Mouse (Mus musculus) kidney, adult 11 months (tissue): Measurements from ENCODE around the gene Chst15.

Experiments used
- DNase-seq: peaks from one replicate; pipeline ENCODE4 v3.0.0; 2022

Chst15 gene

GRCm38 (mm10) chr7:132260632-132261031 is 56.4 kb downstream of the Chst15 start:
- DNase-seq: no peak

DNA sequence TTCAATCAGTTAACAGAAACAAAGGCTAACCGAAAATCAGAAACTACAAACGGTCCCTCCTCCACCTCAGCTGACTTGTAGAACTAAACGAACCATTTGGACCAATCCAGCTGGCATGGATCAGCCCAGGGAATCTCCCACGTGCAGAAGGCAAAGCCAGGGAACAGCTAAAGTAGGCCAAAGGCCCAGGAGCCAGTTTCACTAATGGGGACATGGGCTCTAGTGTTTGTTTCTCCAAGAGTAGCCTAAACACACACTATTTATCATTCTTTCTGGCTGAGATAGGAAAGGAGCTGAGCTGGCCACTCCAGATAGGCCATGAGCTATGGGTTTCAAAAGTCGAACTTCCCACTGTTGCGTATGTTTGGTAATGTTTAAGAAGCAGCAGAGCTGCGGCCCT is 58.2 kb downstream of the Chst15 start:
- DNase-seq: peak; percentile 22

DNA sequence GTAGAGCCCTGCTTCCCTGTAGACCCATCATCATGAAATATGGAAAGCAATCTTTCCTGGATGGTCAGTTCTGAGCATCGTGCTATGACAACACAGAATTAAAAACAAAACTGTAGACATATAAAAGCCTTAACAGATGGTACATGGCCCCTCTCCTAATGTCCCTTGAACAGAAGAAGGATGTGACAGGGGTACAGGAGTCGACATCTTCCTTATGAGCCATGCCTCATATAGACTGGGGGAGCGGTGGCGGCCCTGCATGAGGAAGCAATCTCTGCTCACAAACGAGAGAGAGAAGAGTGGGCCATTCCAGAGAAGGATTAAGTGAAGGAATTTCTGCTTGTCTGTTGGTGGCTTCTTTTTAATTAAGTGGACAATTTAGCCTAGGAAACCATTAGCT is 58.8 kb downstream of the Chst15 start:
- no peak for DNase-seq

GRCm38 (mm10) chr7:132253513-132253912 is 63.5 kb downstream of the Chst15 start:
- no peak for DNase-seq

DNA sequence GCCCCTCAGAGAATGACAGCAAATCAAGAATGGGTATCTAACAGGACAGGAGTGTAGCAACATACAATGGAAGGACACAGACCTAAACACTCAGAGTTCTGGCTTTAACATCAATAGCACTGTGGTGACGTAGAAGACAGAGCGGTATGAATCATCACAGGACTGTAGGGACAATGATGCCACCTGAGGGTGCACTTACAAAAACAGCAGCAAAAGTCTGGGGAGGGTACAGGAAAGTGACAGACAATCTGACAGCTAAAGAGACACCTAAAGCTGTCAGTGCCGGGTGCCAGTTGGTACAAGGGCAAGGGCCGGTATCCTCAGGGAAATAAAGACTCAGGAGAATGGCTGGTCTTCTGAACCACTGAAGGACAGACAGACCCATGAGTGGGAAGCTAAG is 64.0 kb downstream of the Chst15 start:
- no peak for DNase-seq

DNA sequence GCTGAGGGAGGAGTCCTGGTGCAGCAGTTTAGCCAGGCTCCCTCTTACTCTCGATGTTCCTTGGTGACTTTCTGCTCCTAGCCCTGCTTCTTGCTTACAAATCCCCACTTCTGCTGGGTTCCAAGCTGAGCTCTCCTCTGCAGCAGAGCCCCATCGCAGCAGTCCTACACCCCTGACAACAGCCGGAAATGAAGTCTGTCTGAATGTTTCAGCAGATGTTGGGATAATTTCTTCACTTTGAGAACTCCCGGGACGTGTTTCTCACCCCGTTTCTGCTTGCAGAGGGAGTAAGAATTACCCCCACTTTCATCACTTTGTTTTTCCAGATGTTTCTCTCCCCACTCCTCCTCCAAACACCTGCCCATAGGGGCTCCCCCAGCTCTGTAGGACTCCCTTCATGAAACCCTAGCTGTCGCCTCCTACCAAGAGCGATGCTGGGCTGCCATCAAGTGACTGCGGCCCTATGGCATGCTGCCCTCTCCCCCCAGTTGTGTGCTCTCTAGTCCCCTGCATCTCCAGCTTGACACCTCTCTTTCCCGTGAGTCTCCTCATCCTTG is 67.4 kb downstream of the Chst15 start:
- DNase-seq: no peak

GRCm38 (mm10) chr7:132247567-132247966 is 69.5 kb downstream of the Chst15 start:
- no peak for DNase-seq

DNA sequence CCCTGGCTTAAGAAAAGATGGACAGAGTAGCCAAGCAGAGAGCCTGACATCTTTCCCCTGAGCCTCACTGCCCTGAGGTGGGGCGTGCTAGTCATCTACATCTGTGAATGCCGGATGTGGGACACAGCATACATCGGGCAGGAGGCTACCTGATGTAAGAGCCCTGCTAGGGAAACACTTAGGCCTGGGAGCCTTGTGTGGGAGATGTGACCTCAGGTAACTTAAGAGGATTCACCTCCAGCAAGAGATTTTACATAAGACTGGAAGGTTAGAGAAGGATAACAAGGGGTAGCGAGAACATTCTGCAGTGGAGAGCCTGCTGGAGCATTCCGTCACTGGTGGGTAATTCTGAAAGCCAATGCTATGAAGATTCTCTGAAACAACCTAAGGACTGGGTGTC is 69.9 kb downstream of the Chst15 start:
- DNase-seq: no peak

- DNase-seq: peak; percentile 57
Observed at GRCm38 (mm10) chr7:132245730-132246129, 71.3 kb downstream of the Chst15 start.

DNA sequence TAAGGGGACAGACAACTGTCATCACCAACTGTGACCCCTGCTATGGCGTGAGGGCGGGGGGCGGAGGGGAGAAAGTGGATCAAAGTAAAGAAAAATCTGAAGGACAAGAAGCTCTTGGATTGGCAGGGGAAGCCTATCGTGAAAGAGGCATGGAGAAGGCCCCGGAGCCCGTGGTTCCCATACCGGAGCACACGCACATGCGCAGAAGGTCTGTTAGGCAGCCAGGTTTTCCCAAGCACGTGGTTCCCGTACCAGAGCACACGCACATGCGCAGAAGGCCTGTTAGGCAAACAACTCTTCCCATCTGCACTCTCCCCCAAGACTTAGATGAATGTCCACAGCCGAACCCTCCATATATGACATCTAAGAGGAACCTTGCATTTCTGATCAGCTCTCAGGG is 72.4 kb downstream of the Chst15 start:
- DNase-seq: no peak

DNA sequence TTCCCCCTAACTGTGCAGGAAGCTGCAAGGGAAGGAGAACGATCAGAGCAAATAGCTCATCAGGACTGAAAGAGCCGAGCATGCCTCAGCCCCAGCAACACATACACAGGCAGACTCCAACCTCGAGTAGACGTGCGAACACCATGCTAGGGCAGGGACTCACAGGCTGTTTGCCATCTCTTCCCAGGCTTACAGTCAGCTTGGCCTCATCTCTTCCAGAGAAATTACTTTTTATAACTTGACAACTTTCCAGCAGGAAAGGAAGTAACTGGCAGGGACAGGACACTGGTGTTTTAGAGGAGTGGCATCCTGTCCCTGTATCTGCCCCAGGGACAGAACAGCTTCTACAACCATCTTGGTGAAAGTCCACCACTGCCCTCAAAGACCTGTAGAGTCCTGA is 73.8 kb downstream of the Chst15 start:
- DNase-seq: no peak

DNA sequence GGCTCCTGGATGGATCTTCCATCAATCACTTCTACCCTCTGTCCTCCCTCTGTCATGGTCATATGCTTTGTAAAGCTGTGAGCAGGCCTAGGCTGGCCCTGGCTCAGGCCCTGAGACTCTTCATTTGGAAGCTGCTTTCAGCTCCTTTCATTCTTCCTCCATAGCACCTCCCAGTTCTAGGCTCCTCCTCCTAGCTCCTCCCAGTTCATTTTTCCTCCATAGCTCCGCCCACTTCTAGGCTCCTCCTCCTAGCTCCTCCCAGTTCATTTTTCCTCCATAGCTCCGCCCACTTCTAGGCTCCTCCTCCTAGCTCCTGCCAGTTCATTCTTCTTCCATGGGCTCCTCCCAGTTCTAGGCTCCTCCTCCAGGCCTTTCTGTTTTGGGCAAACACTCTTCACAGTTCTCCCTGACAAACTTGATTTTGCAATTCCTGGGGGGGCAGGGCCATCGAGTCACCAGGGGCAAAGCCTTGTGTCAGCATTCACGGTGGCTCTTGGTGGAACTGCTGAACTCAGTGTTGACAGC is 74.3 kb downstream of the Chst15 start:
- DNase-seq: peak; percentile 10

DNA sequence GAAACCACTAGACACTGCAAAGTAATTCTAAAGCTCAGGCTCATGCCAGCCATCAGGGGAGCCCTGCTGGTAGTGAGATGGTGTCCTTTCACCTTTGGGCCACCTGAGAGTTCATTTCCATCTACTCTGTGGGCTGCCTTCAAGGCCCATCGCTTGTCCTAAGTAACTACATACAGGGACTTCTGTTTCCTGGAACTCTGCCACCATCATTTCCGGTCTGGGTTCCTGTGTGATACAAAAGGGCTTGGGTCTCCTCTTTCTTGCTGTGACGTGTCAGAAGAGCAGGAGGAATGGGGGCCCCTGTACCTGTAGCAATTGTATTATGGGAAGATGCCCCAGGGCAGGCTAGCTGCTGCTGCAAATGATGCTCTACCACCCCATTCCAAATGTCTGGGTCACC is 78.1 kb downstream of the Chst15 start:
- no peak for DNase-seq

DNA sequence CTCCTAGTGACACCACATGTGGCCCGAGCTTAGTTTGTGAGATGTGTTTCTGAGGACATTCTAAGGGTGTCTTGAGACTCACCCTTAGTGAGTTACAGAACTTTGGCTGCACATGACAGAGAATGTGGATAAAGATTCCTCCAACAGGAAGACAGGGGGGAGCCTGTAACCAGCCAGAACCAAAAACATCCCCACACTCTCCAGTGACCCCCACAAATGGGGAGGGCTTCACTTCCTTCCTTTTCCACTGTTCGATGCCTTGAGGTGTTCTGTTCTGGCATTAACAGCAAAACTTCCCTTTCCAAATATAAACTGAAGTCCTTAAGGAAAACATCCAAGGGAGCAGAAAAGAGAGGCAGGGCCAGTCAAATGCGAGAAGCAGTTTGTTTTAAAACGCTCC is 79.8 kb downstream of the Chst15 start:
- DNase-seq: peak; percentile 44

DNA sequence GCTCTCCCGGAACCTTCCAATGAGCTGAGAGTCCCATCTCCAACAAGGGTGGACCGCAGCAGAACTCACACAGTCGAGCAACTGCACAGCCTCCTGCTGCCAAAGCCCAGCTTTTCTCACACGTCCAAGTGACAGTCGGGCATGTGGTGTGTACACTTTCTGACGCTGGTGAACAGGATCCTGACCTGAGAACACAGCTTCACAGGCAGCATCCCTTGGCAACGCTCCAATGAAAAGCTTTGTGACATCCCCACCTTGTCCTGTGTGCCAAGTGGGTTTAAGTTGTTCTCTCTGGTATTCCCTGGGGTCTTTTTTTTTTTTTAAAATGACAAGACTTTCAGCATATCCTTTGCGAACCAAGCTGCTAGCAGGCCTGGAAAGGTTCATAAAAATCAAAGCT is 80.2 kb downstream of the Chst15 start:
- no peak for DNase-seq

DNA sequence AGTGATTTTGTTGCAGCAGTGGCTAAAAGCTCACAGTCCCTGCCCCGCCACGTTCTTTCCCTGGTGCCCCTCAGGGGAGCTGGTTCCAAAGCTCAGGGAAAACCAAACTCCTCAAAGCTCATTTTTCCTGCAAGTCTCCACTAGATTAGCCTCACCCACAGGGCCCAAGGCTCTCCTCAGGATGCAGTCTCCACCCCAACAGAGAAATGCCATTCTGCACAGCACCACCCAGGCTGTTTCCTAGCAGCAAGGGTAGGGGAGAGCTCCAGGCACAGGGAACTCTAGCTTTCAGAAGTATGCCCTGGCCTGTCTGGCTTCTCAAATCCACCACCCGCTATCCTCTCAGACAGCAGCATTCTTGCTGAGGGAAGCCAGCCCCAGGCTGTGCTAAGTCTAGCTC is 82.8 kb downstream of the Chst15 start:
- DNase-seq: no peak

GRCm38 (mm10) chr7:132233732-132234131 is 83.3 kb downstream of the Chst15 start:
- no peak for DNase-seq

- DNase-seq: peak; percentile 32
Observed at GRCm38 (mm10) chr7:132232937-132233336, 84.1 kb downstream of the Chst15 start.

GRCm38 (mm10) chr7:132231476-132231875 is 85.6 kb downstream of the Chst15 start:
- no peak for DNase-seq

GRCm38 (mm10) chr7:132230961-132231360 is 86.1 kb downstream of the Chst15 start:
- DNase-seq: no peak

DNA sequence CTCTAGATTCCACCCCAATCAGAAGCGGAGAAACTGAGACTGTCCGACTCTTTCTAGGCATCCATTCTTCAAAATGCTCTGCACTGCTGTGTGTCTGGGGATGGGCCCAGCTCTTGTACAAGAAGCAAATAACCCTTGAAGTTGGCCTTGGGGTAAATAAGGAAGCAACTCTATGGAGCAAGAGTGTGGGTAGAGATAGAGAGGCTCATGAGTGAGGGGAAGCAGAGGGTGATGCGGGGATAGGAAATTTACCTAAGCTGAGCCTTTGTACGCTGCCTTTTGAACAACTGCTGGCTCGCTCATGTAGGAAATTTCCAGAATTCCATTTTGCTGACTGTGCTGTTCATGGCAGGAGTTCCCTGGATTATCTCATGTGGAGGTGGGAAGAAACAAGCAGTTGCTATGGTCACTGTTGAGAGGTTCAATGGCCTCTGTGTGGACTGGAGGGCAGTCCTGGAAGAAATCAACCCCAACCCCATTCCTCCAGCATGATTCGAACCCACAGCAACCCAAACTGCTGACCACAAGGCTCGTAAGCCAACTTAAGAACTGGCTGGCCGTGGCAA is 89.9 kb downstream of the Chst15 start:
- DNase-seq: no peak

- peak; percentile 72 for DNase-seq
Observed at GRCm38 (mm10) chr7:132226379-132227074, 90.5 kb downstream of the Chst15 start.

GRCm38 (mm10) chr7:132223452-132224141 is 93.4 kb downstream of the Chst15 start:
- no peak for DNase-seq

GRCm38 (mm10) chr7:132214031-132214430 is 103.0 kb downstream of the Chst15 start:
- DNase-seq: no peak
